Mouse (Mus musculus) liver, embryonic 11.5 days (tissue): ENCODE measurements around the gene Mb. TPM values are rescaled to one million over a fixed set of nuclear protein-coding genes. Genes with fewer than 3 reads are reported as not detected.
"Not testable (repeated sequence)": the region's sequence is repeated elsewhere in the genome, so short reads cannot be mapped to it uniquely, and the experiment has no call there.

Experiments used
- ATAC-seq: fragments of 200-750 bp; cut with Nextera tagmentation; replicated peaks from 2 replicates; pipeline ENCODE4 v1.8.0; 2017; ENCODE audit warnings: moderate number of reproducible peaks, mild to moderate bottlenecking, moderate TSS enrichment, moderate library complexity; ENCODE audit not compliant: low FRiP score
- DNase-seq: peaks from one replicate; pipeline ENCODE4 v3.0.0-alpha.2; 2017; ENCODE audit warnings: low spot score
- H3K27ac ChIP-seq: fragments of 300-500 bp; sonication (generic); 2 replicates; pipeline ENCODE4 v1.5.1; 2014; ENCODE audit warnings: mild to moderate bottlenecking, low read depth, low read length, control low read depth
- H3K27me3 ChIP-seq: fragments of 300-500 bp; sonication (generic); replicated peaks from 2 replicates; pipeline ENCODE4 v1.6.1; 2014; ENCODE audit warnings: low read length, mixed read lengths; ENCODE audit not compliant: control insufficient read depth, insufficient read depth
- H3K36me3 ChIP-seq: fragments of 300-500 bp; sonication (generic); 2 replicates; pipeline ENCODE4 v1.6.1; 2014; ENCODE audit warnings: mild to moderate bottlenecking, low read length, moderate library complexity, mixed read lengths; ENCODE audit not compliant: control insufficient read depth, insufficient read depth
- H3K4me1 ChIP-seq: fragments of 300-500 bp; sonication (generic); replicated peaks from 2 replicates; pipeline ENCODE4 v1.6.1; 2014; ENCODE audit warnings: low read length, mixed read lengths; ENCODE audit not compliant: control insufficient read depth, insufficient read depth
- H3K4me2 ChIP-seq: fragments of 300-500 bp; sonication (generic); 2 replicates; pipeline ENCODE4 v1.6.1; 2014; ENCODE audit warnings: mild to moderate bottlenecking, control low read depth, moderate library complexity
- H3K4me3 ChIP-seq: fragments of 300-500 bp; sonication (generic); 2 replicates; pipeline ENCODE4 v1.5.1; 2014; ENCODE audit warnings: low read depth, low read length, control low read depth
- H3K9ac ChIP-seq: fragments of 300-500 bp; sonication (generic); 2 replicates; pipeline ENCODE4 v1.6.1; 2014; ENCODE audit warnings: low read depth, low read length, control low read depth
- H3K9me3 ChIP-seq: fragments of 300-500 bp; sonication (generic); 2 replicates; pipeline ENCODE4 v1.6.1; 2016; ENCODE audit warnings: low read length, inconsistent platforms, mixed read lengths; ENCODE audit not compliant: control insufficient read depth
- WGBS: fragments of 180-500 bp; shearing (Covaris S2); extraction: QIAGEN DNeasy Blood & Tissue Kit; methylation state at CpG from one replicate; pipeline ENCODE4 v1.1.7; 2014; 5-methylcytosine and 5-hydroxymethylcytosine counted together
- polyA plus RNA-seq: library from polyadenylated mRNA; unstranded; fragments of >200 nt; fragmentation: Nextera tagmentation; extraction: Ambion mirVana; gene quantifications from 2 replicates; pipeline ENCODE4 v1.2.1, GENCODE M21; 2014

Gene Mb
- polyA plus RNA-seq, 1 experiment from 2014 or later: 0.56 TPM

GRCm38 (mm10) chr15:77072556-77073163, 22.2 kb upstream of the Mb start:
- no peak overlapping the region for H3K4me3 ChIP-seq
- no peaks in the 10 kb centered on the region for H3K9me3 ChIP-seq
- H3K9ac ChIP-seq: no peak overlapping the region
- WGBS: 75% methylated on average over 4 of the region's 4 CpGs
- no peak overlapping the region for H3K4me2 ChIP-seq
- no peaks in the 10 kb centered on the region for H3K27me3 ChIP-seq
- peaks cover 4% of the 10 kb centered on the region; the same call in 1 of the 2 replicates for H3K36me3 ChIP-seq
- H3K27ac ChIP-seq: no peak overlapping the region
- peaks cover 2% of the 10 kb centered on the region; the same call in 1 of the 2 replicates for H3K4me1 ChIP-seq
- DNase-seq (no peak), ATAC-seq (no peak)

GRCm38 (mm10) chr15:77071501-77071900, 21.0 kb upstream of the Mb start:
- no peaks in the 10 kb centered on the region for H3K27me3 ChIP-seq
- peak; percentile 56 for DNase-seq
- 9% methylated on average over 10 of the region's 10 CpGs for WGBS
- peaks cover under 1% of the 10 kb centered on the region; the same call in 1 of the 2 replicates for H3K36me3 ChIP-seq
- H3K4me3 ChIP-seq: no peak overlapping the region
- no peak overlapping the region for H3K27ac ChIP-seq
- ATAC-seq: no peak
- H3K9me3 ChIP-seq: no peaks in the 10 kb centered on the region
- peaks cover 2% of the 10 kb centered on the region; the same call in 1 of the 2 replicates for H3K4me1 ChIP-seq
- no peak overlapping the region for H3K9ac ChIP-seq
- no peak overlapping the region for H3K4me2 ChIP-seq

GRCm38 (mm10) chr15:77070745-77071268, 20.3 kb upstream of the Mb start:
- H3K4me1 ChIP-seq: peaks cover 2% of the 10 kb centered on the region; the same call in 1 of the 2 replicates
- DNase-seq (no peak), ATAC-seq (no peak)
- no peak overlapping the region for H3K4me3 ChIP-seq
- no peak overlapping the region for H3K4me2 ChIP-seq
- no peaks in the 10 kb centered on the region for H3K9me3 ChIP-seq
- H3K9ac ChIP-seq: no peak overlapping the region
- 83% methylated on average over 11 of the region's 11 CpGs for WGBS
- H3K27me3 ChIP-seq: no peaks in the 10 kb centered on the region
- H3K36me3 ChIP-seq: no peaks in the 10 kb centered on the region
- H3K27ac ChIP-seq: no peak overlapping the region

GRCm38 (mm10) chr15:77069019-77069418, 18.5 kb upstream of the Mb start:
- no peaks in the 10 kb centered on the region for H3K36me3 ChIP-seq
- H3K9ac ChIP-seq: no peak overlapping the region
- H3K4me3 ChIP-seq: no peak overlapping the region
- no peak overlapping the region for H3K27ac ChIP-seq
- peaks cover 2% of the 10 kb centered on the region; the same call in 1 of the 2 replicates for H3K4me1 ChIP-seq
- no peak overlapping the region for H3K4me2 ChIP-seq
- no peak for ATAC-seq
- DNase-seq: no peak
- WGBS: 63% methylated on average over 3 of the region's 3 CpGs
- H3K27me3 ChIP-seq: no peaks in the 10 kb centered on the region
- H3K9me3 ChIP-seq: no peaks in the 10 kb centered on the region

- no peak overlapping the region for H3K4me2 ChIP-seq
- DNase-seq: no peak
- ATAC-seq: no peak
- no peaks in the 10 kb centered on the region for H3K27me3 ChIP-seq
- no peak overlapping the region for H3K4me3 ChIP-seq
- H3K27ac ChIP-seq: no peak overlapping the region
- peaks cover 2% of the 10 kb centered on the region; the same call in 1 of the 2 replicates for H3K4me1 ChIP-seq
- no peaks in the 10 kb centered on the region for H3K9me3 ChIP-seq
- 61% methylated on average over 3 of the region's 3 CpGs for WGBS
- H3K36me3 ChIP-seq: no peaks in the 10 kb centered on the region
- no peak overlapping the region for H3K9ac ChIP-seq
Observed at GRCm38 (mm10) chr15:77068439-77068861, 18.0 kb upstream of the Mb start.

GRCm38 (mm10) chr15:77066233-77066632, 15.8 kb upstream of the Mb start:
- Histone ChIP-seq H3K4me1 (no peaks in the 10 kb centered on the region), H3K9me3 (no peaks in the 10 kb centered on the region), H3K27me3 (no peaks in the 10 kb centered on the region), H3K9ac (no peak overlapping the region), H3K4me2 (no peak overlapping the region), H3K4me3 (no peak overlapping the region), H3K27ac (no peak overlapping the region), H3K36me3 (no peaks in the 10 kb centered on the region)
- no peak for ATAC-seq
- WGBS: 62% methylated on average over 6 of the region's 6 CpGs
- no peak for DNase-seq

GRCm38 (mm10) chr15:77065259-77065852, 14.9 kb upstream of the Mb start:
- DNase-seq (no peak), ATAC-seq (no peak)
- WGBS: 85% methylated on average over 6 of the region's 6 CpGs
- H3K4me3 ChIP-seq: no peak overlapping the region
- H3K4me1 ChIP-seq: no peaks in the 10 kb centered on the region
- H3K27me3 ChIP-seq: no peaks in the 10 kb centered on the region
- H3K9ac ChIP-seq: no peak overlapping the region
- H3K4me2 ChIP-seq: no peak overlapping the region
- no peaks in the 10 kb centered on the region for H3K9me3 ChIP-seq
- no peak overlapping the region for H3K27ac ChIP-seq
- H3K36me3 ChIP-seq: no peaks in the 10 kb centered on the region

GRCm38 (mm10) chr15:77062746-77063145, 12.3 kb upstream of the Mb start:
- H3K36me3 ChIP-seq: no peaks in the 10 kb centered on the region
- ATAC-seq (no peak), DNase-seq (no peak)
- H3K4me1 ChIP-seq: no peaks in the 10 kb centered on the region
- H3K9ac ChIP-seq: no peak overlapping the region
- no peaks in the 10 kb centered on the region for H3K27me3 ChIP-seq
- no peak overlapping the region for H3K27ac ChIP-seq
- no peak overlapping the region for H3K4me3 ChIP-seq
- H3K9me3 ChIP-seq: no peaks in the 10 kb centered on the region
- no peak overlapping the region for H3K4me2 ChIP-seq

- not testable (repeated sequence) for DNase-seq, ATAC-seq, H3K27me3 ChIP-seq, H3K36me3 ChIP-seq, H3K4me3 ChIP-seq, H3K9ac ChIP-seq, H3K9me3 ChIP-seq, H3K4me2 ChIP-seq, H3K27ac ChIP-seq
- WGBS: 91% methylated on average over 4 of the region's 4 CpGs
- peaks cover 11% of the 10 kb centered on the region for H3K4me1 ChIP-seq
Observed at GRCm38 (mm10) chr15:77059416-77059815, 8.9 kb upstream of the Mb start.
